Mouse (Mus musculus): ENCODE data around the gene Msl2.

Msl2 gene

DNA sequence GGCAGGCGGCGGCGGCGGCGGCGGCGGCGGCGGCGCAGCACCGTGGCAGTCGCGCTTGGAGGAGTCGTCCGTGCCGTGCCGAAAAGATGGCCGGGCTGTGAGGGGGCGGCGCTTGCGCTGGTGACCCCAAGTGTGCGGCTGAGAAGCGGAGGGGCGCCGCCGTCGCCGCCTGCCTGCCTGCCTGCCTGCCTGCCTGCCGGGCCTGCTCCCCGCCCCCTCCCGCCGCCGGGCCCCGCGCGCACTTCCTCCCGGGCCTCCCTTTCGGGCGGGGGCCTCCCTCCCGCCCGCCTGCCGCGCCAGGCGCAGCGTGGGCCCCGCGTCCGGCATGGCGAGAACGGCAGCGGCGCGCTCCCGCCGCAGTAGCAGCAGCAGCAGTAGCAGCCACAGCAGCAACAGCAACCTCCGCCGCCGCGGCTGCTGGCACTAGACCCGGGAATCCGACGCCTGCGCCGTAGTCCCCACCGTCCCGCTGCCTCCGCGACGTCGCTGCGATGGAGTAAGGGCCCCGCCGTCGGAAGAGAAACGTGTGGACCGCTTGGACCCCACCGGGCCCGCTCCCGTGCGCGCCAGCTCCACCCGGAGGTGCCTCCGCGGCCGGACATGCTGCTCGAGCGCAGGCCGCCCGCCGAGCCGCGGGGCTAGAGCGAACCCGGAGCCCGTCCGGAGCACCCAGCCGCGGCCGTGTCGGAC lies 576 bp downstream of the Msl2 start:
- DNase-seq (ENCODE audit: low read depth, low spot score), result peak; percentile 67

DNA sequence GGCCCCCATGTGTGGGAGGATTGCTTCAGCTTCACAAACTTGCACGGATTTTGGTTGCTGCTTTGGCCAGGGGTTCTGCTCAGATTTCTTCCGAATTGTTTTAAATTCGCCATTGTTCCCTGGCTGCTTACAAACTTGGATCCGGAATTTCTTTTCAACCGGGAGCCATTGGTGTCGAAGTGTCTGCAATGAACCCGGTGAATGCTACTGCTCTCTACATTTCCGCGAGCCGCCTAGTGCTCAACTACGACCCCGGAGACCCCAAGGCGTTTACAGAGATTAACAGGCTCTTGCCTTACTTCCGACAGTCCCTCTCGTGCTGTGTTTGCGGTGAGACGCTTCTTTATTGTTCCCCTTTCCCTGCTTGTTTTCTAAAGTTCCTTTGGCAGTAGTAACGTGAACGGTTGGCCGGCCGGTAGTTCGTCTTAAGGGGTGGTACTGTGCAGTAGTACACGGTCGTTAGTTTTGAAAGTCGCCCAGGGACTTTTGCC lies 1.2 kb downstream of the Msl2 start:
- no peak for DNase-seq (ENCODE audit: low read depth, low spot score)

DNA sequence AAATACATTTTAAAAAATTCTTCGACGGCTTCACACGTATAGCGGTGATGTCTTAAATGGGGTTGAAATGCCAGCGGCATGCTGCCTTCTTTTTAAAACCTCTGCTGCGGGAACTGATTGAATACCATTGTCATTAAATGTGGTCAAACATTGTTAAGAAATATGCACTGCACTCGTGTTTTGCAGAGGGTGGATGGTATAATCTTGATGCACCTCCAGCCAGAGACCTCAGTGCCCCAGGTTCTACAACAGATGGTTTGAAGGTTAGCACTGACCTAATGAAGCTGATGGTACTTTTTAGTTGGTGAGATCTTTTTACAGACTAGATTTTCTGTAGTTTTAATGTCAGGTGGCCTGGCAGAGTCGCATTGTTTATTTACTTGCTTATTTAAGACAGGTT lies 1.8 kb downstream of the Msl2 start:
- DNase-seq (ENCODE audit: low read depth, low spot score), result no peak

DNA sequence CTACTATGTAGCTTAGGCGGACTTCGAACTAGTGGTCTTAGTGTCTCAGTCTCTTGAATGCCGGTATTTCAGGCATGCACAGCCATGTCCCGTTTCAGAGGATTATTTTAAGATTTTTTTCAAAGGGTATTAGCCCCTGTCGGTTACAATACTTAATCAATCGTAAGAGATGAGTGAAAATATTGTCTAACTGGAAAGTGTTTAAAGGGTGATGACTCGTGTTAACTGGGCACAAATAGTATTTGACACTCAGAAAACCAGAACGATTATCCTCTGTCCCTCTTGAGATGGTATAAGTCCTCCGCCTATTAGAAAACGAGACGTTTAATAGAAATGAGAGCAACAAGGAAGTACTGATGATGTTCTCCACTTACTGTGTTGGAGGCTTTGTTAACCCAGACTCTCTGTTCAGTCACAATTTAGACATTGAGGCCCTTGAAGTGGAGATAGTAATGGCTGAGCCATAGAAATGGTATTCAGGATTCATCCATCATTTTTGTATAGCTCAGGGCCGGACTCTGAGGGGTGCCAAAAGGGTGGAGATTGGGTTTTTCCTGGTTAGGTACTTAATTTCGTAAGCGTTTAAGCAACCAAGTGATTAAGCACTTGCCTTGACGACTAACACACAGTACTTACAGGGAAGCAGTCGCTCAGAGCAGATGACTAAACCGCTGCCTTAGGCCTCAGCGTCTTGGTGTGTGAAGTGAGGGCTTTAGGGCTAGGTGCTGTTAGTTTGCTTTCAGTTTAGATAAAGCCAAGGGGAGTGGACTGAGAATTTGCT lies 2.4 kb downstream of the Msl2 start:
- DNase-seq (ENCODE audit: low read depth, low spot score), result no peak

DNA sequence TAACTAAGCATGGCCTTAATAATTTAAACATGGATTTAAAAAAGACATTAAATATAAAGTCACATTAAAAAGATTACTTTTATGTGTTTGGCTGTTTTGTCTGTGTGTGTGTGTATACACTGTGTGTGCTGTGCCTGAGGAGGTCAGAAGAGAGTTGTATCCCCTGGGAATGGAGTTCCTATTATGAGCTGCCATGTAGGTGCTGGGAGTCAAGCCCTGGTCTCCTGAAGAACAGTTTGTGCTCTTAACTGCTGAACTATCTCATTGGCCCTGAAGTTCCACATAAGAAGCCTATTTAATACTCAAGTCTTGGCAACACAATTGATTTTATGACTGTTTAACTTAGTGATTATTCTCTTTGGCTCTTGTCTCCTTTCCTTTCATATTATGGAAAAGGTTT lies 3.6 kb downstream of the Msl2 start:
- DNase-seq (ENCODE audit: low read depth, low spot score), result no peak

DNA sequence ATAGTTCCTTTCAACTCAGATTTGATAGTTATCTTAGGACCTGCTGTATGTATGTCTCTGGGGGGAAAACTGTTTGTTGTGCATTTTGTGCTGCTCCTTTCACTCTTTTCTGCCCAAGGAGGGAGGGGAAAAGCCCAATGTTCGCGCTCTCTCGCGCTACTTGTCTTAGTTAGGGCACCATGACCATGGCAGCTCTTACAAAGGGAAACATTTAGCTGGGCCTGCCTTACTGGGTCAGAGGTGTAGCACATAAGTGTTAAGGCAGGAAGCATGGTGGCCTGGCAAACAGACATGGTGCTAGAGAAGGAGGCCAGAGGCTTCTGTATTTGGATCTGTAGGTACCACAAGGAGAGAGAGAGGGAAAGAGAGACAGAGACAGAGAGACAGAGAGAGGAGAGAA lies 4.7 kb downstream of the Msl2 start:
- DNase-seq (ENCODE audit: low read depth, low spot score), result no peak

DNA sequence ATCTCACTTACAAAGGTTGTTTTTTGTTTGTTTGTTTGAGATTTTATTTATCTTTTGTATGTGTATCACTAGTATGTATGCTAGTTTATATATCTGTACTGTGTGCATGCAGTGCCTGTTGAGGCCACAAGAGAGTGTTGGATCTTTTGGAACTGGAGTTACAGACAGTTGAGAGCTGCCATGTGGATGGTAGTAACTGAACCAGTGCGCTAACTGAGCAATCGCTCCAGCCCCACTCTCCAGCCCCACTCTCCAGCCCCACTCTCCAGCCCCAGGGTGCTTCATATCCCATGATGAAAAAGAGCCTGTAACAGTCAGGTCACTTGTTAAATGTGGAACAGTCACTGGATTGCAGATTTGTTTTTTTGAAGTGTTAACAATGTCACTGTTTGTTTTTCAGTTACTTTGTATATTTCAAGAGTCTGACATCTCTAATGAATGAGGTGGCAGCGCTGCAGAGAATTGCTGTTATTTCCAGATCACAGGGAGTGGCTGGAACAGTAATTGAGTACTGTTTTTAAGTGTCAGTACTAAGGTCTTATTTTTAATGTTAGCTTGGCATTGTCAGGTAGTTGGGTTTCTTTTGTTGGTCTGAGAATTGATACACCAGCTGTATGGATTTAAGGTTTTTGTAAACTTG lies 6.3 kb downstream of the Msl2 start:
- DNase-seq (ENCODE audit: low read depth, low spot score), result no peak

DNA sequence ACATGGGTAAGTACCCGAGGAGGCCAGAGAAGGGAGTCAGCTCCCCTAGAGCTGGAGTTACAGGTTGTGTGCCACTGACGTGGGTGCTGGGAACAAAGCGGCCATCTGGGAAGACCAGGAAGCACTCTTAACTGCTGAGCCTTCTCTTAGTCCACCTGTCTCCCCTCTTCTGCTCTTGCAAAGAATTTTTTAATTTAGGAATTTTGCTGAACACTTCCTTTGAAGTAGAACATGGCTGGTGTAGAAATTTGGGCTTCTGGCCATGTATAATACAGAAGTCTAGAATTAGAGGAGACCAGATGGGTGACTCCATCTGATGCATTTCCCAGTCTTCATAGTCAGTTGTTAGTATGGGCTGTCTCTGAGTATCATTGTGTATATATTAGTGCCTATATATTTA lies 9.8 kb downstream of the Msl2 start:
- DNase-seq (ENCODE audit: low read depth, low spot score), result no peak

DNA sequence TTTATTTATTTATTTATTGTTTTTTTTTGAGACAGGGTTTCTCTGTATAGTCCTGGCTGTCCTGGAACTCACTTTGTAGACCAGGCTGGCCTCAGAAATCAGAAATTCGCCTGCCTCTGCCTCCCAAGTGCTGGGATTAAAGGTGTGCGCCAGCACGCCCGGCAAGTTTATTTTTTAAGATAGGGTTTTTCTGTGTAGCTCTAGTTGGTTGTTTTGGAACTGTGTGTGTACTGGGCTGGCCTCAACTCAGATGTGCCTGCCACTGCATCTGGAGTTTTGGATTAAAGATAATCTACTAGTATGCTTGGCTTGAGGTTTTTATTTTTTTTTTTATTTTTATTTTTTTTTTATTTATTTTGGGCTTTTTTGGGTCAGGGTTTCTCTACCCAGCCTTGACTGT lies 21.5 kb downstream of the Msl2 start:
- no peak for DNase-seq (ENCODE audit: low read depth, low spot score)

DNA sequence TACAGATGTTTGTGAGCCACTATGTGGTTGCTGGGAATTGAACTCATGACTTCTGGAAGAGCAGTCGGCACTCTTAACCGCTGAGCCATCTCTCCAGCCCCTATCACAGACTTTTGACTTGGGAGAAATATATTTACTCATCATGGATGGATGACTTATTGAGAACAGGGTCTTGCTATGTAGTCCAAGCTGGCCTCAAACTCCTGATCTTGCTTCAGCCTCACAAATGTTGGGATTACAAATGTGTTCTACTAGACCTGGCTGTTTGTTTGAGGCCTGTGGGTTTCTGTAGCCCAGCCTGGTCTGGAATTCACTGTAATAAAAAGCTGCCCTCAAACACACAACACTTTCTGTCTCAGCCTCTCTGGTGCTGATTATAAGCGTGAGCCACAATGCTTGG lies 22.6 kb downstream of the Msl2 start:
- no peak for DNase-seq (ENCODE audit: low read depth, low spot score)

DNA sequence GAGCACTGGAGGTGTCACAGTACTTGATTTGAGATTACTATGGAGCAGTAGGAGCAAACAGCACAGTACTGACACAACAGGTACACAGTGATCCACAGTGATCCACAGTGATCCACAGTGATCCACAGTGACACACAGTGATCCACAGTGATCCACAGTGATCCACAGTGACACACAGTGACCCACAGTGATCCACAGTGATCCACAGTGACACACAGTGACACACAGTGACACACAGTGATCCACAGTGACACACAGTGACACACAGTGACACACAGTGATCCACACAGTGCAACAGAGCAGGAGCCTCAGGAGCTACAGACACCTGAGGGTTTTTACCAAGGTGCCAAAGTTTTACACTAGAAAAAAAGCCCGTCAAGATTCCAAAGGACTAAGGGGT lies 23.6 kb downstream of the Msl2 start:
- no peak for DNase-seq (ENCODE audit: low read depth, low spot score)

DNA sequence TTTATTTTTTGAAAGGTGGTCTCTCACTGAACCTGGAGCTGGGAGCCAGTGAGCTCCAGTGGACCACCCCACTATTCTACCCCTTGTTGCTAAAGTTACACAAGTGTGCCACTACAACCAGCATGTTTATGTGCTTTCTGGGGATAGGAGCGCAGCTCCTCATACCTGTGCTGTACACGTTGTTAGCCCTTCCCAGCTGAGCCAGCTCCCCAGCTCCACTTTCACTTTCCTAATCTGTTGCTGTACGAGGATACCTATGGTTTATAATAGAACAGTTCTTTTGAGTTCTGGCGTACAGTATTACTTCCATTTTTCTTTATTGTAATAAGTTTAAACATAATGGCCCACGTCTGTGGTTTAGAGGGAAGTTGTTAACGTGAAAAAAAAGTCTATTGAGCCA lies 25.5 kb downstream of the Msl2 start:
- no peak for DNase-seq (ENCODE audit: low read depth, low spot score)

DNA sequence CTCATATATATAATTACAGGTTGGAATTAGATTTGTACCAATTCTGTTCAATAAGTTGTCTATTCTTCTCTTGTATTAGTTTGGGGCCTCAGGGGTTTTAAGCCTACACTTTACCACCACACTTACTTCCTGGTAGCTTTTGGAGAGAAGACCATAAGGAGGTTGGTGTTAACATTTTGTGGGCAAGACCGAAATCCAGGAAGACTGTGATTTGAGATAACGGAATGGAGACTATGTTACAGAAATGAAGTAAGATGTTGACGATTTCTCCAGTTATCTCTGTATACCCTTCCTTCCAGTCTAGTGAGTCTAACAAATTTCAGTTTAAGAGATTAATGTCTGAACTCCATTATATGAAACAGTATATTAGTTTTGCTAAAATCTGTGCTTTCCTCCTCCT lies 26.3 kb downstream of the Msl2 start:
- no peak for DNase-seq (ENCODE audit: low read depth, low spot score)

DNA sequence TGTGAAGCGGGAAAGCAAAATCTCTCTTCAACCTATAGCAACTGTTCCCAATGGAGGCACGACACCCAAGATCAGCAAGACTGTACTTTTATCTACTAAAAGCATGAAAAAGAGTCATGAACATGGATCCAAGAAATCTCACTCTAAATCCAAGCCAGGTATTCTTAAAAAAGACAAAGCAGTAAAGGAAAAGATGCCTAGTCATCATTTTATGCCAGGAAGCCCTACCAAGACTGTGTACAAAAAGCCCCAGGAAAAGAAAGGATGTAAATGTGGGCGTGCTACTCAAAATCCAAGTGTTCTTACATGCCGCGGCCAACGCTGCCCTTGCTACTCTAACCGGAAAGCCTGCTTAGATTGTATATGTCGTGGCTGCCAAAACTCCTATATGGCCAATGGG lies 27.6 kb downstream of the Msl2 start:
- DNase-seq (ENCODE audit: low read depth, low spot score), result no peak

DNA sequence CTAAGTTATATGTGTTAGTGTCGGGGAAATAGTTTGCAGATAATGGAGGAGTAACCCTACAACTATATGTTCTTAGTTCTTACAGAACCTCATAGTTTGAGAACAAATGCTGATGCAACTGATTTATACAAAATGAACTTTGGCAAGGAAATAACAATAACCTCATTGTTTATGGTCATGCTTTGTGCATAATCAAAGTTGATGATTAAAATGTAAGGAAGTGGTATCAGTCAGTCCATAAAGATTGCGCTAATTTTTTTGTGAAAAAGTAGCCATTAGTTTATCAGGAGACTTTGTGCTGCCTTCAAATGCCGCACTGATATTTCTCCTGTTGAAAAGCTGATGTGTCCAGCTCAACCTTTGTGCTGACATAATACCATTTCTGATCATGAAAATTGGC lies 28.4 kb downstream of the Msl2 start:
- no peak for DNase-seq (ENCODE audit: low read depth, low spot score)

DNA sequence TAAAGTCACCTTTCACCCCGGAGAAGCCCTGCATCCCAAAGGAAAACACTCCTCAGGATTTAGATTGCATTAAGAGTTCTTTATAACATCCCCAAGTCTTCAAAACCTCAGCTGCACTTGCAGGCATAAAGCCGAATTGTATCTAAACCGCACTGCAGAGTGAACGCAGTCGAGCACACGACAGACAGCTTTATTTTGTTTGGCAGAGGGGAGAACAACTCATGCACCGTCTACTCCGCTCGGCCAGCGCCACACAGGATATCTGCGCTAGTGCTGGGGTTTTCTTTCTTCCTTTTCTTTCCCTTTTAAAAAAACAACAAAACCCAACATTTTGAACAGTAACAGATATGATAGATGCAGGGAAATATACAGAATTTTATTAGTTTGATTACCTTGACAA lies 31.0 kb downstream of the Msl2 start:
- no peak for DNase-seq (ENCODE audit: low read depth, low spot score)

DNA sequence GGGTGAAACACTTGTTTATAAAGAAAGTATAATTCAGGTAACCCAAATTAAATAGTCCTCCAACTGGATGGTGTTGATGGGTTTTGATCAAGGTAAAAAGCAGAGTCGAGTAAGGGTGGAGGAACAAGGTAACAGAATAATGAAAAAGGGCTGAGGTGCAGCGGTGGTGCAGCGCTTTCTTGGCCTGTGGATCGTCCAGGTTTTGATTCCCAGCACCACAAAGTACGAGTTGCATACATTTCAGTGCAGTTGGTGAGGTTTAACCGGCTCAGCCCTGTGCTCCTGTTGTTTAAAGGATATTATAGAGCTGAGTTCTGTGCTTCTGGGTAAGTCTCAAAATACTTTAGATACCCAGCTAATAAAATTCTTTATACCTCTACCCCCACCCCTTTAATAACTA lies 31.8 kb downstream of the Msl2 start:
- DNase-seq (ENCODE audit: low read depth, low spot score), result no peak

DNA sequence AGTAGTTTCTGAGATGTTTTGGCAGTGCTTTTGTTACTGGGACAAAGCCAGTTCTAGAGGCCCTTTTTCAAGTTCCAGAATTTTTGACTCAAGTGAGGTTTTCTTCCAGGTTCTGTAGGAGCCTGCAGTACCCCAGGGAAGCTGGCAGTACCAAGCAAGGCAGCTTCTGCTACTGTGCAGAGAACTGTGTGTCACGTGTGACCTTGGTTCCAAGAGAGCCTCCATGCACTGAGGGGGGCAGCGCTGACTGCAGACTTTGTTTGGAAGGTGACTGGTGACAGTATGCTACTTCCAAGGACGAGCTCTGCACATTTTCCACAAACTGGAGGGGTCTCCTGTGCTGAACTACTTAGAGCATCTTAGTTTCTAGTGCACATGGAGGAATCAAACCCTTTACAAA lies 33.5 kb downstream of the Msl2 start:
- no peak for DNase-seq (ENCODE audit: low read depth, low spot score)

DNA sequence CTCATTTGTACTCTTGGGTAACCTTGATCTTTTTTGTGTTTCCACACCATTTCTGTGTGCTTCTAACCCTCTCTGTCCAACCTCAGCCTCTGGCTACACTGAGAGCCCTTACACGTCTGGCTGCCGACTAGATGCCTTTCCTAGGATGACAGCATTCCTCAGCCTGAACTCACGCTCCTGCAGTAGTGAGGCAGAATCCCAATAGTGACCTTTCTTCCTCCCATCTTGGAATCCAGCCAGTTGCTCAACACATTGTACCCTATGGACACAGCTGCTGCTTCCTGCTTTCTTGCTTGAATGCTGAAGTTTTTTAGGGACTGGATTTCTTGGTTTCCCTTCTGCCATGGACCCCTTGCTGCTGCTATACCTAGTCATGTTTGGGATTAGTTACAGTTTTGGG lies 36.1 kb downstream of the Msl2 start:
- DNase-seq (ENCODE audit: low read depth, low spot score), result peak; percentile 35

DNA sequence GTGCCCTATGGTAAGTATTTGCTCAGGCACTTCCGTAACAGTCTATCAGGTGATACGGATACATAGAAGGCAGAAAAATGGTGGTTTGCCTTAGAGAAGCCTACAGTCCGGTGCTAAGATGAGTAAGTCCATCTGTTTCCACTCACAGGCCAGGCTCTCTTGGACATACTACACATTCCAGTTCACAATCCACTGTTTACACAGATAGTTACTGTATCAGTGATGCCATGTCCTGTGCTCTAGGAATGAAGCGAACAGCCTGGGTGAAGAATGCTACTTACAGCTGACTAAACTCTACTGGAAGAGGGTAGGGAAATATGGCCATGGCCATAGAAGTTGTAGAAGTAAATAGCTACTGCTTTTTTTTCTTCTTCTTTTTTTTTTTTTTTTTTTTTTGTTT lies 39.4 kb downstream of the Msl2 start:
- no peak for DNase-seq (ENCODE audit: low read depth, low spot score)

DNA sequence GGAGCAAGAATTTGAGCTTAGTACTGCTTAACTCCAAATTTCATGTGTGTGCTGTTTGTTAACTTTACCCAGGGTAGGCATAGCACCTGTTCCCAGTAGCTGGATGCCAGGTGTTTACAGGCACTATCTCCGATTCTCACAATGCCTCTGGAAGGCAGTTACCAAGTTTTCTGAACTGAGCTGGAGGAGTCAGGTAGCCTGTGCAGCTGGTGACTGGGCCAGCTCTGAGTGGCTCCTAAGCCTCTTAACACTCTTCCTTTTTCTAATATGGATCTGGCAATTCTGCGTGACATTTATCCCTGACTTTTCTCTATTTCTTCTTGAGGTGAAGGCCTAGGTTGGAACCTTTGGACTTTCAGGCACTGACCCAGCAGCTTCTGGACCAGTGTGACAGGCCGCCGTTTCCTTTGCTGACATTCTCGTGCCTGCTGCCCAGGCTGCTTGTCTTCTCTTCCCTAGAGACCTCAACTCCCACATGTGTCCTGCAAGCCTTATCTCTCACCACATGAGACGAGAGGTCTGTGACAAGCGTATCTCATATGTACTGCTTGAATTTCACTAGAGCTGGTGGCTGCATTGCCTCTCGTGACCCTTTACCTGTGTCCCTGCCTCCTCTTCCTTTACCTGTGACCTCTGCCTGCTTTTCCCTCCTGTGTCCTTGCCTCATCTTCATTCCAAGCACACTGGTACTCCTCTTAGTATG lies 40.4 kb downstream of the Msl2 start:
- DNase-seq (ENCODE audit: low read depth, low spot score), result no peak

DNA sequence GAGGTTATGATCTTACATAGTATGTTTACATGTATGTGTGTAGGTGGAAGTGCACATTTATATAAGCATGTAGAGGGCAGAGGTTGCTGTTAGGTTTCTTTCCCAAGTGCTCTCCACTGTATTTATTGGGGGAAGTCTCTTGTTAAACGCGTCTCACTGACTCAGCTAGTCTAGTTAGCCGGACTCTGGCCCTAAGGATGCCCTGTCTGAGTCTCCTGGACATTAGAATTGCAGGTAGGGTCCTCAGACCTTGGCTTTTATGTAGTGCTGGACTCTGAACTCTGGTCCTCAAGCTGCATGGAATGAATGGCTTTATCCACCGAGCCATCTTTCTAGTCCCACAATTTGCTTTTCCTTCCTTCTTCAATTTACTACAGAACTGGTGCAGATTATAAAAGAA lies 69.7 kb downstream of the Msl2 start:
- DNase-seq (ENCODE audit: low read depth, low spot score), result no peak

All from skeletal muscle tissue, adult 2 months (tissue).